Mouse (Mus musculus): Measurements from ENCODE around the gene Mpi. TPM values are rescaled to one million over a fixed set of nuclear protein-coding genes. Genes with fewer than 3 reads are reported as not detected.

The Mpi gene
- polyA plus RNA-seq, 1 experiment from 2014 or later = 25.8 TPM

GRCm38 (mm10) chr9:57593454-57594173 is 41.1 kb upstream of the Mpi start:
- H3K9ac ChIP-seq (ENCODE audit: low read depth, low read length) = no peak overlapping the region
- no peak for ATAC-seq (replicated peaks; ENCODE audit: low FRiP score)
- H3K27ac ChIP-seq (ENCODE audit: low read depth, low read length) = no peak overlapping the region
- H3K4me1 ChIP-seq (replicated peaks; ENCODE audit: control insufficient read depth, insufficient read depth, low read length) = peaks cover 6% of the 10 kb centered on the region
- no peaks in the 10 kb centered on the region for H3K27me3 ChIP-seq (replicated peaks; ENCODE audit: control insufficient read depth, insufficient read depth, low read length)
- H3K4me3 ChIP-seq (ENCODE audit: low read depth, low read length) = no peak overlapping the region
- H3K9me3 ChIP-seq (ENCODE audit: control insufficient read depth, low read length) = no peaks in the 10 kb centered on the region
- 0 out of 2 replicates have a peak, but pooled peaks cover 7% of the 10 kb centered on the region for H3K36me3 ChIP-seq (ENCODE audit: control insufficient read depth, insufficient read depth, low read length)
- no peak overlapping the region for H3K4me2 ChIP-seq
- no peak for DNase-seq (ENCODE audit: low spot score)
- 62% methylated on average over 12 of the region's 12 CpGs for WGBS

- 37% methylated on average over 5 of the region's 5 CpGs for WGBS
- Histone ChIP-seq H3K9ac (ENCODE audit: low read depth, low read length) (no peak overlapping the region), H3K27ac (ENCODE audit: low read depth, low read length) (no peak overlapping the region), H3K4me2 (no peak overlapping the region), H3K4me3 (ENCODE audit: low read depth, low read length) (no peak overlapping the region), H3K36me3 (ENCODE audit: control insufficient read depth, insufficient read depth, low read length) (peaks cover 12% of the 10 kb centered on the region), H3K27me3 (replicated peaks; ENCODE audit: control insufficient read depth, insufficient read depth, low read length) (no peaks in the 10 kb centered on the region), H3K4me1 (replicated peaks; ENCODE audit: control insufficient read depth, insufficient read depth, low read length) (peaks cover 9% of the 10 kb centered on the region), H3K9me3 (ENCODE audit: control insufficient read depth, low read length) (no peaks in the 10 kb centered on the region)
- DNase-seq (ENCODE audit: low spot score) (no peak), ATAC-seq (replicated peaks; ENCODE audit: low FRiP score) (no peak)
Measured at GRCm38 (mm10) chr9:57590726-57591125, 38.2 kb upstream of the Mpi start.

- peaks cover 9% of the 10 kb centered on the region for H3K4me1 ChIP-seq (replicated peaks; ENCODE audit: control insufficient read depth, insufficient read depth, low read length)
- WGBS = 1% methylated on average over 54 of the region's 58 CpGs
- ATAC-seq (replicated peaks; ENCODE audit: low FRiP score) = peak; percentile 85
Measured at GRCm38 (mm10) chr9:57589224-57590126, 36.9 kb upstream of the Mpi start, which contains the start of gene Ulk3. Ulk3 (plus strand) TSS chr9:57589452.

GRCm38 (mm10) chr9:57584991-57585390 is 32.4 kb upstream of the Mpi start:
- no peaks in the 10 kb centered on the region for H3K27me3 ChIP-seq (replicated peaks; ENCODE audit: control insufficient read depth, insufficient read depth, low read length)
- 74% methylated on average over 3 of the region's 3 CpGs for WGBS
- no peak overlapping the region for H3K4me3 ChIP-seq (ENCODE audit: low read depth, low read length)
- no peaks in the 10 kb centered on the region for H3K9me3 ChIP-seq (ENCODE audit: control insufficient read depth, low read length)
- H3K27ac ChIP-seq (ENCODE audit: low read depth, low read length) = no peak overlapping the region
- no peak for ATAC-seq (replicated peaks; ENCODE audit: low FRiP score)
- no peak overlapping the region for H3K9ac ChIP-seq (ENCODE audit: low read depth, low read length)
- peaks cover 17% of the 10 kb centered on the region for H3K36me3 ChIP-seq (ENCODE audit: control insufficient read depth, insufficient read depth, low read length)
- DNase-seq (ENCODE audit: low spot score) = no peak
- peaks cover 9% of the 10 kb centered on the region for H3K4me1 ChIP-seq (replicated peaks; ENCODE audit: control insufficient read depth, insufficient read depth, low read length)
- H3K4me2 ChIP-seq = no peak overlapping the region

More at GRCm38 (mm10) chr9:57589224-57590126, 36.9 kb upstream of the Mpi start, which contains the start of gene Ulk3:
- DNase-seq (ENCODE audit: low spot score) = peak; percentile 79
- Histone ChIP-seq H3K9ac (ENCODE audit: low read depth, low read length) (peak within 1 kb of the TSS; percentile 78), H3K4me3 (ENCODE audit: low read depth, low read length) (peak within 1 kb of the TSS; percentile 73), H3K4me2 (peak within 1 kb of the TSS; percentile 84), H3K27me3 (replicated peaks; ENCODE audit: control insufficient read depth, insufficient read depth, low read length) (no peaks in the 10 kb centered on the region), H3K9me3 (ENCODE audit: control insufficient read depth, low read length) (no peaks in the 10 kb centered on the region), H3K27ac (ENCODE audit: low read depth, low read length) (peak within 1 kb of the TSS; percentile 72), H3K36me3 (ENCODE audit: control insufficient read depth, insufficient read depth, low read length) (peaks cover 10% of the 10 kb centered on the region)

GRCm38 (mm10) chr9:57577144-57577849 is 24.7 kb upstream of the Mpi start:
- H3K4me3 ChIP-seq (ENCODE audit: low read depth, low read length) = no peak overlapping the region
- H3K27me3 ChIP-seq (replicated peaks; ENCODE audit: control insufficient read depth, insufficient read depth, low read length) = no peaks in the 10 kb centered on the region
- peaks cover 13% of the 10 kb centered on the region for H3K4me1 ChIP-seq (replicated peaks; ENCODE audit: control insufficient read depth, insufficient read depth, low read length)
- H3K4me2 ChIP-seq = peak overlapping the region; percentile 18
- 56% methylated on average over 6 of the region's 6 CpGs for WGBS
- H3K36me3 ChIP-seq (ENCODE audit: control insufficient read depth, insufficient read depth, low read length) = peaks cover 13% of the 10 kb centered on the region; the same call in 1 of the 2 replicates
- no peak overlapping the region; the same call in 1 of the 2 replicates for H3K9ac ChIP-seq (ENCODE audit: low read depth, low read length)
- no peaks in the 10 kb centered on the region for H3K9me3 ChIP-seq (ENCODE audit: control insufficient read depth, low read length)
- ATAC-seq (replicated peaks; ENCODE audit: low FRiP score) = peak; percentile 83
- H3K27ac ChIP-seq (ENCODE audit: low read depth, low read length) = peak overlapping the region; percentile 68
- DNase-seq (ENCODE audit: low spot score) = no peak

GRCm38 (mm10) chr9:57575577-57575976 is 23.0 kb upstream of the Mpi start:
- H3K36me3 ChIP-seq (ENCODE audit: control insufficient read depth, insufficient read depth, low read length) = peaks cover 13% of the 10 kb centered on the region; the same call in 1 of the 2 replicates
- ATAC-seq (replicated peaks; ENCODE audit: low FRiP score) = no peak
- no peak for DNase-seq (ENCODE audit: low spot score)
- H3K9me3 ChIP-seq (ENCODE audit: control insufficient read depth, low read length) = no peaks in the 10 kb centered on the region
- no peaks in the 10 kb centered on the region for H3K27me3 ChIP-seq (replicated peaks; ENCODE audit: control insufficient read depth, insufficient read depth, low read length)
- 82% methylated on average over 3 of the region's 3 CpGs for WGBS
- H3K4me1 ChIP-seq (replicated peaks; ENCODE audit: control insufficient read depth, insufficient read depth, low read length) = peaks cover 13% of the 10 kb centered on the region
- H3K27ac ChIP-seq (ENCODE audit: low read depth, low read length) = no peak overlapping the region
- H3K4me2 ChIP-seq = no peak overlapping the region
- H3K4me3 ChIP-seq (ENCODE audit: low read depth, low read length) = no peak overlapping the region
- no peak overlapping the region for H3K9ac ChIP-seq (ENCODE audit: low read depth, low read length)

- H3K9me3 ChIP-seq (ENCODE audit: control insufficient read depth, low read length) = no peaks in the 10 kb centered on the region
- no peak overlapping the region for H3K9ac ChIP-seq (ENCODE audit: low read depth, low read length)
- ATAC-seq (replicated peaks; ENCODE audit: low FRiP score) (no peak), DNase-seq (ENCODE audit: low spot score) (no peak)
- H3K4me2 ChIP-seq = no peak overlapping the region
- no peak overlapping the region for H3K4me3 ChIP-seq (ENCODE audit: low read depth, low read length)
- peaks cover 15% of the 10 kb centered on the region; the same call in 1 of the 2 replicates for H3K36me3 ChIP-seq (ENCODE audit: control insufficient read depth, insufficient read depth, low read length)
- no peak overlapping the region for H3K27ac ChIP-seq (ENCODE audit: low read depth, low read length)
- H3K27me3 ChIP-seq (replicated peaks; ENCODE audit: control insufficient read depth, insufficient read depth, low read length) = no peaks in the 10 kb centered on the region
- peaks cover 13% of the 10 kb centered on the region for H3K4me1 ChIP-seq (replicated peaks; ENCODE audit: control insufficient read depth, insufficient read depth, low read length)
Measured at GRCm38 (mm10) chr9:57574397-57574796, 21.8 kb upstream of the Mpi start.

- no peaks in the 10 kb centered on the region for H3K9me3 ChIP-seq (ENCODE audit: control insufficient read depth, low read length)
- H3K27ac ChIP-seq (ENCODE audit: low read depth, low read length) = no peak overlapping the region
- no peak overlapping the region for H3K4me3 ChIP-seq (ENCODE audit: low read depth, low read length)
- 89% methylated on average over 6 of the region's 6 CpGs for WGBS
- peaks cover 12% of the 10 kb centered on the region; the same call in 1 of the 2 replicates for H3K36me3 ChIP-seq (ENCODE audit: control insufficient read depth, insufficient read depth, low read length)
- no peak overlapping the region for H3K9ac ChIP-seq (ENCODE audit: low read depth, low read length)
- no peak for ATAC-seq (replicated peaks; ENCODE audit: low FRiP score)
- H3K4me1 ChIP-seq (replicated peaks; ENCODE audit: control insufficient read depth, insufficient read depth, low read length) = 0 out of 2 replicates have a peak, but pooled peaks cover 2% of the 10 kb centered on the region
- no peak overlapping the region for H3K4me2 ChIP-seq
- no peak for DNase-seq (ENCODE audit: low spot score)
- no peaks in the 10 kb centered on the region for H3K27me3 ChIP-seq (replicated peaks; ENCODE audit: control insufficient read depth, insufficient read depth, low read length)
Measured at GRCm38 (mm10) chr9:57568500-57568899, 15.9 kb upstream of the Mpi start.
